Mouse (Mus musculus): Measurements from ENCODE around the gene Gm17657. TPM values are rescaled to one million over a fixed set of nuclear protein-coding genes. Genes with fewer than 3 reads are reported as not detected.

The Gm17657 gene
- not detected for total RNA-seq (2021)

- DNase-seq (ENCODE audit: extremely low spot score in 1 of 2, low spot score in 1 of 2), result peak; percentile 82 to 83
These were observed at the start of gene Gm17657, which contains the start of gene Tbc1d22b for GRCm38 (mm10) chr17:29549543-29550428. Gene Gm17657, minus strand, starts transcription at chr17:29549638. Gene Tbc1d22b, plus strand, starts transcription at chr17:29549785.

- no peak for DNase-seq (ENCODE audit: extremely low spot score in 1 of 2, low spot score in 1 of 2)
These were observed 49.6 kb upstream of the Gm17657 start for GRCm38 (mm10) chr17:29599051-29599450.

GRCm38 (mm10) chr17:29596771-29597132 lies 47.3 kb upstream of the Gm17657 start:
- no peak for DNase-seq (ENCODE audit: extremely low spot score in 1 of 2, low spot score in 1 of 2)

GRCm38 (mm10) chr17:29595891-29596770 lies 46.7 kb upstream of the Gm17657 start:
- DNase-seq (ENCODE audit: extremely low spot score in 1 of 2, low spot score in 1 of 2), result no peak

GRCm38 (mm10) chr17:29589221-29589898 lies 39.9 kb upstream of the Gm17657 start:
- DNase-seq (ENCODE audit: extremely low spot score in 1 of 2, low spot score in 1 of 2), result no peak

GRCm38 (mm10) chr17:29586921-29587320 lies 37.5 kb upstream of the Gm17657 start:
- no peak for DNase-seq (ENCODE audit: extremely low spot score in 1 of 2, low spot score in 1 of 2)

- DNase-seq (ENCODE audit: extremely low spot score in 1 of 2, low spot score in 1 of 2), result no peak
These were observed 36.0 kb upstream of the Gm17657 start for GRCm38 (mm10) chr17:29585446-29585845.

GRCm38 (mm10) chr17:29584737-29585136 lies 35.3 kb upstream of the Gm17657 start:
- DNase-seq (ENCODE audit: extremely low spot score in 1 of 2, low spot score in 1 of 2), result peak in 1 of 2 experiments; percentile 21

- DNase-seq (ENCODE audit: extremely low spot score in 1 of 2, low spot score in 1 of 2), result no peak
These were observed 34.9 kb upstream of the Gm17657 start for GRCm38 (mm10) chr17:29584306-29584705.

- DNase-seq (ENCODE audit: extremely low spot score in 1 of 2, low spot score in 1 of 2), result no peak
These were observed 34.1 kb upstream of the Gm17657 start for GRCm38 (mm10) chr17:29583569-29583968.

- no peak for DNase-seq (ENCODE audit: extremely low spot score in 1 of 2, low spot score in 1 of 2)
These were observed 30.2 kb upstream of the Gm17657 start for GRCm38 (mm10) chr17:29579579-29580126.

GRCm38 (mm10) chr17:29569831-29570230 lies 20.4 kb upstream of the Gm17657 start:
- DNase-seq (ENCODE audit: extremely low spot score in 1 of 2, low spot score in 1 of 2), result no peak

- no peak for DNase-seq (ENCODE audit: extremely low spot score in 1 of 2, low spot score in 1 of 2)
These were observed 19.0 kb upstream of the Gm17657 start for GRCm38 (mm10) chr17:29568435-29568834.

- DNase-seq (ENCODE audit: extremely low spot score in 1 of 2, low spot score in 1 of 2), result no peak
These were observed 16.1 kb upstream of the Gm17657 start for GRCm38 (mm10) chr17:29565521-29565920.

GRCm38 (mm10) chr17:29558476-29558875 lies 9.0 kb upstream of the Gm17657 start:
- DNase-seq (ENCODE audit: extremely low spot score in 1 of 2, low spot score in 1 of 2), result no peak

- no peak for DNase-seq (ENCODE audit: extremely low spot score in 1 of 2, low spot score in 1 of 2)
These were observed 7.5 kb upstream of the Gm17657 start for GRCm38 (mm10) chr17:29556893-29557292.

- DNase-seq (ENCODE audit: extremely low spot score in 1 of 2, low spot score in 1 of 2), result no peak
These were observed 7.0 kb upstream of the Gm17657 start for GRCm38 (mm10) chr17:29556456-29556855.

- no peak for DNase-seq (ENCODE audit: extremely low spot score in 1 of 2, low spot score in 1 of 2)
These were observed 4.7 kb upstream of the Gm17657 start for GRCm38 (mm10) chr17:29554176-29554575.

- DNase-seq (ENCODE audit: extremely low spot score in 1 of 2, low spot score in 1 of 2), result no peak
These were observed 2.8 kb upstream of the Gm17657 start, which contains the start of gene Tmem217 for GRCm38 (mm10) chr17:29552162-29552732. Gene Tmem217, minus strand, starts transcription at chr17:29552385.

GRCm38 (mm10) chr17:29551019-29551418 lies 1.6 kb upstream of the Gm17657 start:
- DNase-seq (ENCODE audit: extremely low spot score in 1 of 2, low spot score in 1 of 2), result no peak
